Mouse (Mus musculus) heart, adult 2 months (tissue): ENCODE data around the gene Lingo1.

Source experiments
- EP300 ChIP-seq: fragments of 200-500 bp; IDR thresholded peaks from 2 replicates; pipeline ENCODE4 v1.6.1; 2011; ENCODE audit warnings: low read depth, low read length, control low read depth; ENCODE audit not compliant: insufficient read depth
- POLR2A ChIP-seq: fragments of 200-500 bp; IDR thresholded peaks from 2 replicates; pipeline ENCODE4 v1.6.1; 2011; ENCODE audit warnings: mild to moderate bottlenecking, low read depth, low read length, control low read depth; ENCODE audit not compliant: insufficient read depth

- no peak for TF ChIP-seq POLR2A
- TF ChIP-seq EP300: no peak
Observed at GRCm38 (mm10) chr9:56604797-56605442, 191.3 kb downstream of the Lingo1 start.
